Mouse (Mus musculus) hindbrain, embryonic 16.5 days (tissue): Measurements from ENCODE around the gene Mettl24. TPM values are rescaled to one million over a fixed set of nuclear protein-coding genes. Genes with fewer than 3 reads are reported as not detected.

ENCODE experiments used
- ATAC-seq: fragments of 200-750 bp; cut with Nextera tagmentation; 2 replicates; pipeline ENCODE4 v1.8.0; 2017; ENCODE audit warnings: moderate TSS enrichment, moderate library complexity
- H3K27ac ChIP-seq: fragments of 300-500 bp; sonication (generic); 2 replicates; pipeline ENCODE4 v1.5.1; 2014; ENCODE audit warnings: low read depth, mild to moderate bottlenecking, control low read depth, low read length, moderate library complexity
- H3K27me3 ChIP-seq: fragments of 300-500 bp; sonication (generic); replicated peaks from 2 replicates; pipeline ENCODE4 v1.6.1; 2014; ENCODE audit warnings: low read length; ENCODE audit not compliant: control insufficient read depth, insufficient read depth
- H3K36me3 ChIP-seq: fragments of 300-500 bp; sonication (generic); 2 replicates; pipeline ENCODE4 v1.6.1; 2014; ENCODE audit warnings: mild to moderate bottlenecking, low read length, moderate library complexity, mixed read lengths; ENCODE audit not compliant: control insufficient read depth, insufficient read depth
- H3K4me1 ChIP-seq: fragments of 300-500 bp; sonication (generic); 2 replicates; pipeline ENCODE4 v1.6.1; 2014; ENCODE audit warnings: low read depth, low read length; ENCODE audit not compliant: control insufficient read depth, insufficient read depth
- H3K4me2 ChIP-seq: fragments of 300-500 bp; sonication (generic); 2 replicates; pipeline ENCODE4 v1.6.1; 2014; ENCODE audit warnings: mild to moderate bottlenecking, low read length, control low read depth, moderate library complexity
- H3K4me3 ChIP-seq: fragments of 300-500 bp; sonication (generic); 2 replicates; pipeline ENCODE4 v1.5.1; 2014; ENCODE audit warnings: mild to moderate bottlenecking, low read length, control low read depth, moderate library complexity
- H3K9ac ChIP-seq: fragments of 300-500 bp; sonication (generic); 2 replicates; pipeline ENCODE4 v1.6.1; 2014; ENCODE audit warnings: low read depth, mild to moderate bottlenecking, control low read depth, low read length, moderate library complexity
- H3K9me3 ChIP-seq: fragments of 300-500 bp; sonication (generic); 2 replicates; pipeline ENCODE4 v1.6.1; 2014; ENCODE audit warnings: mild to moderate bottlenecking, low read length, moderate library complexity; ENCODE audit not compliant: control insufficient read depth
- WGBS: fragments of 180-500 bp; shearing (Covaris S2); extraction: QIAGEN DNeasy Blood & Tissue Kit; methylation state at CpG from one replicate; pipeline ENCODE4 v1.1.7; 2014; 5-methylcytosine and 5-hydroxymethylcytosine counted together
- polyA plus RNA-seq: library from polyadenylated mRNA; unstranded; fragments of >200 nt; fragmentation: Nextera tagmentation; extraction: Ambion mirVana; gene quantifications from 2 replicates; pipeline ENCODE4 v1.2.1, GENCODE M21; 2015

The Mettl24 gene
- polyA plus RNA-seq, 1 experiment from 2014 or later = 0.84 TPM

- H3K9me3 ChIP-seq = no peaks in the 10 kb centered on the region
- H3K36me3 ChIP-seq = no peaks in the 10 kb centered on the region
- no peaks in the 10 kb centered on the region for H3K4me1 ChIP-seq
- H3K4me3 ChIP-seq = no peak overlapping the region
- 47% methylated on average over 6 of the region's 6 CpGs for WGBS
- peak; percentile 80 for ATAC-seq
- no peak overlapping the region for H3K4me2 ChIP-seq
- H3K9ac ChIP-seq = no peak overlapping the region
- no peak overlapping the region for H3K27ac ChIP-seq
- no peaks in the 10 kb centered on the region for H3K27me3 ChIP-seq
Observed at GRCm38 (mm10) chr10:40762624-40763023, 79.5 kb downstream of the Mettl24 start.

- ATAC-seq = 0 out of 2 replicates have a peak, but pooled peaks have one; percentile 61
- H3K36me3 ChIP-seq = no peaks in the 10 kb centered on the region
- WGBS = 52% methylated on average over 5 of the region's 5 CpGs
- H3K27me3 ChIP-seq = no peaks in the 10 kb centered on the region
- no peak overlapping the region for H3K4me3 ChIP-seq
- H3K4me1 ChIP-seq = no peaks in the 10 kb centered on the region
- no peak overlapping the region for H3K9ac ChIP-seq
- no peak overlapping the region for H3K4me2 ChIP-seq
- H3K9me3 ChIP-seq = no peaks in the 10 kb centered on the region
- H3K27ac ChIP-seq = no peak overlapping the region
Observed at GRCm38 (mm10) chr10:40763084-40763720, 80.1 kb downstream of the Mettl24 start.

GRCm38 (mm10) chr10:40772266-40772665, 89.2 kb downstream of the Mettl24 start:
- Histone ChIP-seq H3K9me3 (no peaks in the 10 kb centered on the region), H3K36me3 (no peaks in the 10 kb centered on the region), H3K27ac (no peak overlapping the region), H3K4me3 (no peak overlapping the region), H3K27me3 (no peaks in the 10 kb centered on the region), H3K4me2 (no peak overlapping the region), H3K4me1 (no peaks in the 10 kb centered on the region), H3K9ac (no peak overlapping the region)
- ATAC-seq = peak; percentile 75
- WGBS = 24% methylated on average over 4 of the region's 4 CpGs

GRCm38 (mm10) chr10:40775151-40775550, 92.1 kb downstream of the Mettl24 start:
- Histone ChIP-seq H3K9ac (no peak overlapping the region), H3K9me3 (no peaks in the 10 kb centered on the region), H3K4me2 (no peak overlapping the region), H3K36me3 (no peaks in the 10 kb centered on the region), H3K4me1 (no peaks in the 10 kb centered on the region), H3K4me3 (no peak overlapping the region), H3K27ac (no peak overlapping the region), H3K27me3 (no peaks in the 10 kb centered on the region)
- no peak for ATAC-seq
- WGBS = 39% methylated on average over 11 of the region's 11 CpGs

- WGBS = 74% methylated on average over 4 of the region's 4 CpGs
Observed at GRCm38 (mm10) chr10:40775655-40776054, 92.6 kb downstream of the Mettl24 start.

GRCm38 (mm10) chr10:40777171-40777570, 94.1 kb downstream of the Mettl24 start:
- H3K27ac ChIP-seq = no peak overlapping the region
- H3K4me3 ChIP-seq = no peak overlapping the region
- no peak for ATAC-seq
- H3K4me2 ChIP-seq = no peak overlapping the region
- no peaks in the 10 kb centered on the region for H3K4me1 ChIP-seq
- H3K9me3 ChIP-seq = no peaks in the 10 kb centered on the region
- H3K9ac ChIP-seq = no peak overlapping the region
- H3K36me3 ChIP-seq = no peaks in the 10 kb centered on the region
- H3K27me3 ChIP-seq = no peaks in the 10 kb centered on the region
- 80% methylated on average over 2 of the region's 2 CpGs for WGBS

More at GRCm38 (mm10) chr10:40775655-40776054, 92.6 kb downstream of the Mettl24 start:
- H3K27me3 ChIP-seq = no peaks in the 10 kb centered on the region
- H3K4me3 ChIP-seq = no peak overlapping the region
- no peaks in the 10 kb centered on the region for H3K4me1 ChIP-seq
- H3K4me2 ChIP-seq = no peak overlapping the region
- no peak overlapping the region for H3K9ac ChIP-seq
- H3K36me3 ChIP-seq = no peaks in the 10 kb centered on the region
- H3K9me3 ChIP-seq = no peaks in the 10 kb centered on the region
- no peak overlapping the region for H3K27ac ChIP-seq
- ATAC-seq = no peak

GRCm38 (mm10) chr10:40778472-40778871, 95.4 kb downstream of the Mettl24 start:
- no peak for ATAC-seq
- no peaks in the 10 kb centered on the region for H3K9me3 ChIP-seq
- no peaks in the 10 kb centered on the region for H3K4me1 ChIP-seq
- no peaks in the 10 kb centered on the region for H3K36me3 ChIP-seq
- H3K9ac ChIP-seq = no peak overlapping the region
- H3K27ac ChIP-seq = no peak overlapping the region
- no peaks in the 10 kb centered on the region for H3K27me3 ChIP-seq
- H3K4me2 ChIP-seq = no peak overlapping the region
- 66% methylated on average over 4 of the region's 4 CpGs for WGBS
- no peak overlapping the region for H3K4me3 ChIP-seq

- no peak overlapping the region for H3K4me2 ChIP-seq
- WGBS = 78% methylated on average over 3 of the region's 3 CpGs
- no peaks in the 10 kb centered on the region for H3K36me3 ChIP-seq
- no peak overlapping the region for H3K4me3 ChIP-seq
- H3K9ac ChIP-seq = no peak overlapping the region
- no peak overlapping the region for H3K27ac ChIP-seq
- H3K4me1 ChIP-seq = no peaks in the 10 kb centered on the region
- H3K9me3 ChIP-seq = peaks cover 3% of the 10 kb centered on the region
- H3K27me3 ChIP-seq = no peaks in the 10 kb centered on the region
- ATAC-seq = no peak
Observed at GRCm38 (mm10) chr10:40790406-40790805, 107.3 kb downstream of the Mettl24 start.

- no peak overlapping the region for H3K4me2 ChIP-seq
- H3K9me3 ChIP-seq = peaks cover 1% of the 10 kb centered on the region
- no peak for ATAC-seq
- H3K4me3 ChIP-seq = no peak overlapping the region
- no peaks in the 10 kb centered on the region for H3K27me3 ChIP-seq
- 82% methylated on average over 3 of the region's 3 CpGs for WGBS
- no peaks in the 10 kb centered on the region for H3K4me1 ChIP-seq
- H3K27ac ChIP-seq = no peak overlapping the region
- H3K36me3 ChIP-seq = no peaks in the 10 kb centered on the region
- H3K9ac ChIP-seq = no peak overlapping the region
Observed at GRCm38 (mm10) chr10:40792115-40792514, 109.0 kb downstream of the Mettl24 start.
